Mouse (Mus musculus) G1E (cell line): ENCODE measurements around the gene Osbpl9. TPM values are rescaled to one million over a fixed set of nuclear protein-coding genes. Genes with fewer than 3 reads are reported as not detected.

Source experiments
- ATAC-seq: 2 replicates; pipeline ENCODE4 v1.8.0; 2016; ENCODE audit warnings: mild to moderate bottlenecking; ENCODE audit not compliant: insufficient number of reproducible peaks, poor library complexity, low FRiP score, severe bottlenecking; ENCODE audit errors: extremely low read depth
- DNase-seq: peaks from one replicate; pipeline ENCODE4 v3.0.0; 2012; ENCODE audit warnings: low spot score
- H3K27me3 ChIP-seq: 2 replicates; pipeline ENCODE4 v1.6.1; 2012; ENCODE audit warnings: mild to moderate bottlenecking, low read length, inconsistent platforms; ENCODE audit not compliant: insufficient read depth
- H3K36me3 ChIP-seq: replicated peaks from 2 replicates; pipeline ENCODE3; 2012; ENCODE audit warnings: mild to moderate bottlenecking, inconsistent platforms
- H3K4me1 ChIP-seq: 2 replicates; pipeline ENCODE4 v1.6.1; 2012; ENCODE audit warnings: low read depth, low read length, inconsistent platforms, mixed read lengths; ENCODE audit not compliant: insufficient read depth
- H3K4me3 ChIP-seq: 2 replicates; pipeline ENCODE4 v1.5.1; 2012; ENCODE audit warnings: low read depth, mild to moderate bottlenecking, inconsistent platforms, low read length, moderate library complexity, mixed read lengths
- H3K9me3 ChIP-seq: replicated peaks from 2 replicates; pipeline ENCODE4 v1.6.1; 2012; ENCODE audit warnings: inconsistent platforms
- CTCF ChIP-seq: IDR thresholded peaks from 2 replicates; pipeline ENCODE4 v1.5.1; 2012; ENCODE audit warnings: low read depth, low read length, inconsistent platforms, mixed read lengths
- GATA1 ChIP-seq: IDR thresholded peaks from 2 replicates; pipeline ENCODE4 v1.6.1; 2012; ENCODE audit warnings: borderline replicate concordance, low read length, inconsistent platforms, mixed read lengths
- GATA2 ChIP-seq: IDR thresholded peaks from 2 replicates; pipeline ENCODE4 v1.6.1; 2012; ENCODE audit warnings: low read depth, low read length, inconsistent platforms, borderline replicate concordance
- POLR2AphosphoS5 ChIP-seq: IDR thresholded peaks from 2 replicates; pipeline ENCODE4 v1.6.1; 2012; ENCODE audit warnings: low read depth, low read length, inconsistent platforms; ENCODE audit not compliant: insufficient replicate concordance
- TAL1 ChIP-seq: conservative IDR thresholded peaks from 2 replicates; pipeline ENCODE4 v1.6.1; 2012; ENCODE audit warnings: low read depth, low read length, inconsistent platforms, mixed read lengths
- polyA plus RNA-seq: library from polyadenylated mRNA; stranded (reverse); fragments of >175 nt; gene quantifications from 2 replicates; pipeline ENCODE4 v1.2.3, GENCODE M21; 2012
- total RNA-seq, 2 experiments: library from RNA; stranded (forward) in 1 of 2; stranded (reverse) in 1 of 2; fragments of 200-1000 nt in 1 of 2; fragments of >200 nt in 1 of 2; fragmentation: Nextera tagmentation in 1 of 2; gene quantifications; 2 replicates each; pipeline ENCODE4 v1.2.3; 2014 to 2017

The Osbpl9 gene
- total and polyA plus RNA-seq, 3 experiments = 6.4 to 147 (median 77.9) TPM

- Histone ChIP-seq H3K9me3 (no peaks in the 10 kb centered on the region), H3K4me3 (no peak overlapping the region), H3K27me3 (no peaks in the 10 kb centered on the region), H3K36me3 (peaks cover 74% of the 10 kb centered on the region), H3K4me1 (peaks cover 9% of the 10 kb centered on the region)
- TF ChIP-seq CTCF (no peak), POLR2AphosphoS5 (no peak), GATA2 (no peak), TAL1 (no peak), GATA1 (no peak)
- ATAC-seq (no peak), DNase-seq (no peak)
These were observed 177.0 kb downstream of the Osbpl9 start for GRCm38 (mm10) chr4:109025061-109025460.

GRCm38 (mm10) chr4:109021976-109022375 lies 180.1 kb downstream of the Osbpl9 start:
- ATAC-seq (no peak), DNase-seq (no peak)
- no peaks in the 10 kb centered on the region for H3K9me3 ChIP-seq
- no peaks in the 10 kb centered on the region for H3K27me3 ChIP-seq
- H3K4me1 ChIP-seq = peaks cover 2% of the 10 kb centered on the region; the same call in 1 of the 2 replicates
- no peak for TF ChIP-seq POLR2AphosphoS5
- TF ChIP-seq CTCF = no peak
- TF ChIP-seq GATA1 = no peak
- TF ChIP-seq GATA2 = no peak
- TF ChIP-seq TAL1 = no peak
- no peak overlapping the region for H3K4me3 ChIP-seq
- peaks cover 76% of the 10 kb centered on the region for H3K36me3 ChIP-seq

GRCm38 (mm10) chr4:109019301-109019700 lies 182.8 kb downstream of the Osbpl9 start:
- H3K9me3 ChIP-seq = no peaks in the 10 kb centered on the region
- no peaks in the 10 kb centered on the region for H3K27me3 ChIP-seq
- H3K4me3 ChIP-seq = no peak overlapping the region
- ATAC-seq (no peak), DNase-seq (no peak)
- peaks cover 2% of the 10 kb centered on the region; the same call in 1 of the 2 replicates for H3K4me1 ChIP-seq
- TF ChIP-seq TAL1 (no peak), CTCF (no peak)
- peaks cover 67% of the 10 kb centered on the region for H3K36me3 ChIP-seq

- H3K4me3 ChIP-seq = no peak overlapping the region
- H3K36me3 ChIP-seq = peaks cover 70% of the 10 kb centered on the region
- no peaks in the 10 kb centered on the region for H3K9me3 ChIP-seq
- no peak for ATAC-seq
- no peak for DNase-seq
- no peaks in the 10 kb centered on the region; the same call in 1 of the 2 replicates for H3K4me1 ChIP-seq
- TF ChIP-seq TAL1 = no peak
- TF ChIP-seq GATA2 = no peak
- no peak for TF ChIP-seq CTCF
- no peak for TF ChIP-seq GATA1
- no peak for TF ChIP-seq POLR2AphosphoS5
- no peaks in the 10 kb centered on the region for H3K27me3 ChIP-seq
These were observed 184.6 kb downstream of the Osbpl9 start for GRCm38 (mm10) chr4:109017441-109017840.

GRCm38 (mm10) chr4:109014091-109014490 lies 188.0 kb downstream of the Osbpl9 start:
- TF ChIP-seq CTCF (no peak), GATA1 (no peak), POLR2AphosphoS5 (no peak), GATA2 (no peak), TAL1 (no peak)
- H3K4me1 ChIP-seq = peaks cover 4% of the 10 kb centered on the region; the same call in 1 of the 2 replicates
- DNase-seq = no peak
- no peak for ATAC-seq
- no peak overlapping the region for H3K4me3 ChIP-seq
- peaks cover 62% of the 10 kb centered on the region for H3K36me3 ChIP-seq
- H3K27me3 ChIP-seq = no peaks in the 10 kb centered on the region
- H3K9me3 ChIP-seq = no peaks in the 10 kb centered on the region

Other genes with a start within 250 kb of the Osbpl9 start
- gene Nrd1, start 201.6 kb downstream of the Osbpl9 start, total RNA-seq (2014; fragmentation: Nextera tagmentation) = 261 and 309 TPM in 2 replicates
- 103 and 117 TPM in 2 replicates for gene Nrd1, start 201.6 kb downstream of the Osbpl9 start, total RNA-seq (2017)
- 26.9 and 32.9 TPM in 2 replicates for gene Nrd1, start 201.6 kb downstream of the Osbpl9 start, polyA plus RNA-seq
- gene Calr4, start 32.2 kb upstream of the Osbpl9 start, total RNA-seq (2014; fragmentation: Nextera tagmentation) = not detected in 2 replicates
- gene Calr4, start 32.2 kb upstream of the Osbpl9 start, total RNA-seq (2017) = not detected in 2 replicates
- 0.09 TPM in 2 replicates for gene Calr4, start 32.2 kb upstream of the Osbpl9 start, polyA plus RNA-seq
- 127 and 137 TPM in 2 replicates for gene Eps15, start 78.0 kb upstream of the Osbpl9 start, total RNA-seq (2014; fragmentation: Nextera tagmentation)
- gene Eps15, start 78.0 kb upstream of the Osbpl9 start, total RNA-seq (2017) = 51.6 and 56.8 TPM in 2 replicates
- 6.9 and 8.8 TPM in 2 replicates for gene Eps15, start 78.0 kb upstream of the Osbpl9 start, polyA plus RNA-seq
- gene Ttc39a, start 204.4 kb upstream of the Osbpl9 start, total RNA-seq (2014; fragmentation: Nextera tagmentation) = 38.9 and 50.2 TPM in 2 replicates
- gene Ttc39a, start 204.4 kb upstream of the Osbpl9 start, total RNA-seq (2017) = 40.4 and 48.0 TPM in 2 replicates
- gene Ttc39a, start 204.4 kb upstream of the Osbpl9 start, polyA plus RNA-seq = 28.9 and 30.9 TPM in 2 replicates